Mouse (Mus musculus) CD4-positive, CD25-positive, alpha-beta regulatory T cell, adult 2 months (primary cell): ENCODE measurements around the gene Fars2.

Source experiments
- DNase-seq: peaks from one replicate; pipeline ENCODE4 v3.0.0-alpha.2; 2012; ENCODE audit warnings: low read depth, low spot score

Fars2 gene

GRCm38 (mm10) chr13:36216005-36216404 lies 98.8 kb downstream of the Fars2 start:
- DNase-seq: no peak

- no peak for DNase-seq
Measured at GRCm38 (mm10) chr13:36218347-36218746, 101.1 kb downstream of the Fars2 start.

- DNase-seq: no peak
Measured at GRCm38 (mm10) chr13:36219506-36219905, 102.3 kb downstream of the Fars2 start.

- no peak for DNase-seq
Measured at GRCm38 (mm10) chr13:36221897-36222296, 104.7 kb downstream of the Fars2 start.

- DNase-seq: no peak
Measured at GRCm38 (mm10) chr13:36222721-36223120, 105.5 kb downstream of the Fars2 start.

GRCm38 (mm10) chr13:36224431-36224830 lies 107.2 kb downstream of the Fars2 start:
- DNase-seq: no peak

- DNase-seq: no peak
Measured at GRCm38 (mm10) chr13:36242261-36242660, 125.0 kb downstream of the Fars2 start.

- no peak for DNase-seq
Measured at GRCm38 (mm10) chr13:36253936-36254335, 136.7 kb downstream of the Fars2 start.

GRCm38 (mm10) chr13:36257213-36257612 lies 140.0 kb downstream of the Fars2 start:
- DNase-seq: no peak

- no peak for DNase-seq
Measured at GRCm38 (mm10) chr13:36259754-36260153, 142.5 kb downstream of the Fars2 start.

- no peak for DNase-seq
Measured at GRCm38 (mm10) chr13:36261299-36261698, 144.1 kb downstream of the Fars2 start.

- no peak for DNase-seq
Measured at GRCm38 (mm10) chr13:36263240-36264095, 146.3 kb downstream of the Fars2 start.

- no peak for DNase-seq
Measured at GRCm38 (mm10) chr13:36264391-36264790, 147.2 kb downstream of the Fars2 start.

- DNase-seq: no peak
Measured at GRCm38 (mm10) chr13:36265342-36265744, 148.1 kb downstream of the Fars2 start.

GRCm38 (mm10) chr13:36267399-36267798 lies 150.2 kb downstream of the Fars2 start:
- no peak for DNase-seq

GRCm38 (mm10) chr13:36270867-36271266 lies 153.7 kb downstream of the Fars2 start:
- DNase-seq: no peak

- DNase-seq: no peak
Measured at GRCm38 (mm10) chr13:36273497-36273896, 156.3 kb downstream of the Fars2 start.

- DNase-seq: no peak
Measured at GRCm38 (mm10) chr13:36276194-36276593, 159.0 kb downstream of the Fars2 start.

- peak; percentile 80 for DNase-seq
Measured at GRCm38 (mm10) chr13:36282018-36282417, 164.8 kb downstream of the Fars2 start.

- DNase-seq: peak; percentile 6
Measured at GRCm38 (mm10) chr13:36282785-36283544, 165.8 kb downstream of the Fars2 start.

- no peak for DNase-seq
Measured at GRCm38 (mm10) chr13:36283545-36284067, 166.4 kb downstream of the Fars2 start.

- no peak for DNase-seq
Measured at GRCm38 (mm10) chr13:36284097-36284496, 166.9 kb downstream of the Fars2 start.
